Mouse (Mus musculus): Measurements from ENCODE around the gene Rpl37.
A peak's percentile ranks its signal among the peaks of the same experiment; 100 is the strongest.
"Not testable (repeated sequence)": the region's sequence is repeated elsewhere in the genome, so short reads cannot be mapped to it uniquely, and the experiment has no call there.

The Rpl37 gene

DNA sequence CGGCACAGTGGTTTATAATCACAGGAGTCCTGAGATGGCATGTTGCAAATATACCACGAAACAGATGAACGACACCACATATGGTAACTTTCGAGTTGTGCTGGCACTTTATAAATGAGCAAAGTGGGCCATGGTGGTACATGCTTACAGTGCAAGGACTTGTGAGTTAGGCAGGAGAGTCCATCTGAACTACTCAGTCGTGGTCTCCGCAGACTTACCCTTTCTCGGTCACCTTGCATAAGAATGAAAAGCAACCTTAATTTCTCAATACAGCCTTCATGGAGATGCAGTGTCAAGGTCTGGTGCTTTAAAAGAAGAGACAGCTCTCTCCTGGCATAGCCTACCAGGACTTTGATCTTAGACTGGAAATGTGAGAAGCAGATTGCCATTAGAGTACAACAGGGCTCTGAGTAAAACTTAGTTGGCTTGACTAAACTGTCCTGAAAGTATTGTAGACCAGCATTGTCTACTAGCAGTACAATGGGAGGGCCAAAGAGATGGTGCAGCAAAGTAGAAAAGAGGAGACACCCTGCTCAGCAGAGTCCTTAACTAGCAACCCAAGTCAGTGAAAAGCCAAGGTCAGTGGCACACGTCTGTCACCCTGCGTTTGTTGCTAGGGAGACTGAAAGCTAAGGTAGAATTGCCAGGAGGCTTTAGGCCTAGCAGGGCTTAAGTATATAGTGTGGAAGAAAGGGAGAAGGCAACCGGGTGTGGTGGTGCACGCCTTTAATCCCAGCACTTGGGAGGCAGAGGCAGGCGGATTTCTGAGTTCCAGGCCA, 5.3 kb downstream of the Rpl37 start:
- DNase-seq (ENCODE audit: low read depth, low spot score) = no peak

DNA sequence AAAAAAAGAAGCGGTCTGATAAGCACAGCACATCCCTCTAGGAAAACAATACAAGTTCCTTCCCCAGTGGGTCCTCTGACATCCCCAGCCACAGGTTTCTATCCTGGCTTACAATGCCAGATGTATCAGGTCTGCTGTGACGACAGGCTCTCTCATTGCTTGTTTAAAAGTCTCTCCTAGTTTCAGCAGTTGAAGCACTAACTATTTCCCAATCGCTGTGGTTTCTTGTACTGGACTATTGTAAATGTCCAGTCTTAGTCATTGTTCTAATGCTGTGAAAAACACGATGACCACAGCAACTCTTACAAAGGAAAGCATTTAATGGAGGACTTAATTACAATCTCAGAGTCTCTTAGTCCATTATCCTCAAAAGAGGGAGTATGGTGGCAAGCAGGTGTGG, 10.0 kb downstream of the Rpl37 start:
- no peak for DNase-seq (ENCODE audit: low read depth, low spot score)

DNA sequence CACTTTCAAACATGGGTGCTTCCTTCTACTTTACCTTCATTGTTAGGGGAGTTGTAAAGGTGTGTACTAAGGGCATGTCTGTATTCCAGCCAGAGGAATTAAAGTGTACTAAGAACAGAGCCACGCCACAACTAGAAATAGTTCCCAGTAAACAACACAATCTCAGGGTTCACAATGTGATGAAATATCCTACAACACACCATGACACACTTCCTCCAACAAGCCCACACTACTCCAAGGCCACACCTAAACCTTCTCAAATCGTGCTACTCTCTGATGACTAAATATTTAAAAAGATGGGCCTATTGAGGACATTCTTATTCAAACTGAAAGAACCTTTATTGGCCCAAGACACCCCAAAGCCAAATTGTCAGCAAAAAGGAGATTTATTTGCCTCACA, 11.0 kb downstream of the Rpl37 start:
- DNase-seq (ENCODE audit: low read depth, low spot score) = no peak

DNA sequence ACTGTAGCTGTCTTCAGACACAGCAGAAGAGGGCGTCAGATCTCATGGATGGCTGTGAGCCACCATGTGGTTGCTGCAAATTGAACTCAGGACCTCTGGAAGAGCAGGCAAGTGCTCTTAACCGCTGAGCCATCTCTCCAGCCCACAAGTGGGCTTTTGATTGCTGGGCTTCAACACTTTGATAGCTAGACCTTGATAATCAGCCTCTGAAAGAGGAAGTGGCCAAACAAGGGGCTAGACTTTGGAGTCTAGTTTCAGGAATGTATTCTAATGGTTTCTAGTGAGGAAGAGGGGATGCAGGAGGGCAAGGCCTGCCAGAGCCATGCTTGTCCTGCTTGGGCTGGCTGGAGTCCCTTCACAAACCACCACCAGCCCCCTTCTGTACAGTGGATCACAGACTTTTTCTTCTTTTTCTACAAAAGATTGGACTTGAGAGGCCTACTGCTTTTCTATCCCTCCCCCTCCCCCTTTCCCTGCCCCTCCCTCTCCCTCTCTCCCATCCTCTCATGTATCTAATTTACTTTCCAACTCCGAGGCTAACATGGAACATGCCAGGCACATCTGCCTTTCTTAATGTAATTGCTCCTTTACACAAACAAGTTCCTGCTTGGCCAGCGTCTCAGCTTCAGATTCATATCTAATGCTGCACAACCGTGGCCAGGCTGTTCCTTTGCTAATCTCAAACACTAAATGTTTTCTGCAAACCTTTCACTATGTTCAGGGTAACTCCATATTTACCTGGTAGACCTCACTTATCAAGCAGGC, 11.9 kb downstream of the Rpl37 start:
- no peak for DNase-seq (ENCODE audit: low read depth, low spot score)

DNA sequence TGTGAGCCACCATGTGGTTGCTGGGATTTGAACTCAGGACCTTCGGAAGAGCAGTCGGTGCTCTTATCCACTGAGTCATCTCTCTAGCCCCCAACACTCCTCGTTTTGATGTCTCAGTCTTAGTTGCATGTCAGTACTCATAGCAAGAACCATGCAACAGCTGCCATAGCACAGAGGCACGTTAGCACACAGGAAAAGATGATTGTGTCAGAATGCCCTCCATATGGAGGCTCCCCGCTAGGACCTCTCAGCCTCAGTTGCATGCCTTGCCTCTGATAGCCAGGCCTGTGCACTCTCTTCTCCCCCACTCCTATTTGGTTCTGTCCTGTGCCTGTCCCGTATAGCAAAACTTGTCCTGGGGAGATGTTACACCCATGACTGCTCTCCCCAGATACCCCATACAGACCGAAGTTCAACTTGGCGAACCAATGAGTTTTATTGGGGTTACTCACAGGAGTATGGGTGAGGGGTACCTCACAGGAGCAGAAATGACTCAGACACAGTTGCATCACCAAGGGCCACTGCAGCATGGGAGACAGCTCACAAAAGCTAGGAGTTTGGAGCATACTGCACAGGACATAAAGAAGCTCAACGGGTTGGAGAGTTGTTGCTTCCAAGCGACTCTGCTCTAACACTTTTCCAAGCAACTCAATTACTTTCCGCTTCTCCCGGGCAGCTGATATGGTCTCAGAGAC, 12.8 kb downstream of the Rpl37 start:
- no peak for DNase-seq (ENCODE audit: low read depth, low spot score)

DNA sequence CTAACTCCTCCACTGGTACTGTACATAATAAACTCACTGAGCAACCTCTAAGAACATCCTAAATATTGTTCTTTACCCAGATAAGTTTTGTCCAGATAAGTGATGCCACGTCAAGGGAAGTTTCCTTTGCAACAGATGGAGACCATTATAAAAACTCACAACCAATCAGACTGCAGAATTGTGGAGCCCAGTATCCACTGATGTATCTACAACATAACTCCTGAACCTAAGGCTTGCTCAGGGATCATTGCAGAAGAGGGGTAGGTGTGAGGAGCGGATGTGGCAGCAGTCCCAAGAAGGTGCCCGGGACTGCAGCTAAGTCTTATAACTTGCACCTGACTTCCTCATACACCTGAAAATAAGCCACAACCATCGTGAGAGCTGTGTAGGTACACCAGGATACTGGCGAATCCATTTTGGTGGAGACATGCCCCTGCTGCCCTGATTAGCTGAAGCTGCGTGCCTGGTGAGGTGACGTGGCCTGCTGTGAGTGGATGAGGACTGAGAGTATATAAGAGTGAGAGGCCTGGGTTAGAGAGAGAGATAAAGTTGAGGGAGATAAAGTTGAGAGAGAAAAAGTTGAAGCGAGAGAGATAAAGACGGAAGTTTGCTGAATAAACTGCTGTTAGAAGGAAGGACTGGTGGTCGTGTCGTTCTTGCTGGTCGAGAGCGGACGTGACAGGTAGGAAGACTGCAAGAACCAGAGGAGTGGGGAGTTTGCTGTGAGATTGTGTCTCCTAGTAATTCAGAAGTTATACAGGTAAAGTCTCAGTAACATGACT, 14.6 kb downstream of the Rpl37 start:
- DNase-seq (ENCODE audit: low read depth, low spot score) = not testable (repeated sequence)

DNA sequence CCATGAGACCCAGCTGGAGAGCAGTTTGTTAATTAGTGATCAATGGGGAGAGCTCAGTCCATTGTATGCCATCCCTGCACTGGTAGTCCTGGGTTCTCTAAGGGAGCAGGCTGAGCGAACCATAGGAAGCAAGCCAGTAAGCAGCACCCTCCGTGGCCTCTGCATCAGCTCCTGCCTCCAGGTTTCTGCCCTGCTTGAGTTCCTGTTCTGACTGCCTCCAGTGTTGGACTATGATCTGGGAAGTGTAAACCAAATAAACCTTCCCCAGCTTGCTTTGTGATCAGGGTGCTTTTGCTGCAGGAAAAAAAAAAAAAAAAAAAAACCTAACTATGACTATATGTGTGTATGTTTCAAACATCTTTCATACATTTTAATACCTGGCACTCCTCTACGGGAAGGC, 16.9 kb downstream of the Rpl37 start:
- no peak for DNase-seq (ENCODE audit: low read depth, low spot score)

DNA sequence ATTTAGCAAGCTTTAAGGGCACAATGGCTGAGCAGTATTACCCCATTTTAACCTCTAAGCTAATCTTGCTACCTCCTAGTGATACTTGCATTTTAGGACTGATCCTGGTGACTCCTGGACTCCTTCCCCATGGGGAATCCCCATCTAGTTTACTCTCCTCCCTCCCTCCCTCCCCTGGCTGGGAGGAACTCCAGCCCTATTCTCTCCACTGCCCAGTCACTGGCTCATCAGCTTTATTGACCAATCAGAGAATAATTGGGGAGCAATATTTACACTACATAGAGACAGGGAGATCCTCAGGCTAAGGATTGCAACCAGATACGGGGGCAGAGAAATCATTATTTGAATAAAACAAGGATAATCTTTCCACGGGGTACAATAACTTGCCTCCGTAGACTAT, 17.7 kb downstream of the Rpl37 start:
- no peak for DNase-seq (ENCODE audit: low read depth, low spot score)

DNA sequence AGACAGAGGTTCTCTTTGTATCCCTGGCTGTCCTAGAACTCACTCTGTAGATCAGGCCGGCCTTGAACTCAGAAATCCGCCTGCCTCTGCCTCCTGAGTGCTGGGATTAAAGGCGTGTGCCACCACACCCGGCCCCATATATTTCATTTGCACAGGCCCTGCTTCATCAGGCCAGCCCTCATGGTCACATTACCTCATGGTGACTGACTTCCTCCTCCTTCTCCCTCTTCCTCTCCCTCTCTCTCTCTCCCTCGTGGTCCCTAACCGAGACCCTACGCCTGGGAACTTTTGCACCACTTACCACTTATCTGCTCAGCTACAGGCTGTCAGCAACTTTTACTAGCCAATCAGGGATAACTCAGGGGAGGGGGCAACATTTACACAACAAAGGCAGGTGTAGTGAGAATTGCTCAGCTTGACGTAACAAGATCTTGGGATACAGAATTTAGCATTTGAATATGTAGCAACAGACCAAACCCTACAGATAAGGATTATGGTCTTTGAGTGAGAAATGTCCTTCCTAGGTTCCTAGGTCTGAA, 18.6 kb downstream of the Rpl37 start:
- DNase-seq (ENCODE audit: low read depth, low spot score) = no peak

DNA sequence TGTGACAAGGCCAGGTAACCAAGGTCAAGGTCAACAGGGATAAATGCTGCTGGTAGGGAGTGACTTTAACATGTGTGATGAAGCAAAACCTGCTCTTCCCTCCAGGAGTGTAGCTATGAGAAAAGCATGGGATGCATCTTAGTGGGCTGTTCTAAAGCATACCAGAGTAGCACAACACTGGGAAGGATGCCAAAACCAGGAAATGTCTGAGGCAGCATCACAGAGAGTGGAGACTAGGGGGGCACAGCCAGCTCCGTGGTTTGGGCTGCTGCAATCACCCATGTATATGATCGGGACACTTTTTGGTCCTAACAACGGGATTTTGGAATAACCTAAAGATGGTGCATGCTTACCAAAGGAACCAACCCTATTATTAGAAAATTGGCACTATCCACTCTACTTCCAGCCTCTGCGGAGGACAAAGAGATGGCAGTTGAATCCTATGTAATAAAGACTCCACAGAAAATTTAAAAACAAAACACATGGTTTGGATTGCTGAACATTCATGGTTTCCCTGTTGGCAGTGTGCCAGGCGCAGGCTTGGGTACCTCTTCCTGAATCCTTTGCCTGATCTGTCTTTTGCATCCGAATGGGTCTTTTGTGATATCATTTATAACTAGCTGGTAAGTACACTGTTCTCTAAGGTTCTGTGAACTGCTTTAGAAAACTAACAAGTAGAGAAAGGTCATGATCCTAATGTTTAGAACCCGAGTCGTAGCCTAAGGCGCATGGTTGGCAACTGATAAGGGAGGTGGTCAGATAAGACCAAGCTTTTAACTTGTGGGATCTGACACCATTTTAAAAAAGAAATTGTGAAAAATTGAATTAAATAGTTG, 21.8 kb downstream of the Rpl37 start:
- no peak for DNase-seq (ENCODE audit: low read depth, low spot score)

DNA sequence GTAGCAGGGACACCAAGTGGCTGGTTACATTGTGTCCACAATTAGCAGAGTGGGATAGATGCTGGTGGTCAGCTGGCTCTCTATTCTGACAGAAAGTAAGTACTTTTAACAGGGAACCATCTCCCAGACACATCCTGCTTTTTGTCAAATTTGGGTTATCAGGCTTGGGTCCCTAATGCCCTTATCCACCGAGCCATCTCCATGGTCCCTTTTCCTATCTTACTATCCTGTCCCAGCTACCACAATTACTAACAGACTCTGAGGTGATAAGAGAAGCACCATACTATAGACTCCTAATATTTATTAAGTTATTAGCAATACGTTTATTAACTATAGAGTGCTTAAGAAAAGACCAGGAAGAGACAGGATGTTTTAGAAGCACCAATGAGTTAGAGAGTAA, 22.9 kb downstream of the Rpl37 start:
- no peak for DNase-seq (ENCODE audit: low read depth, low spot score)

DNA sequence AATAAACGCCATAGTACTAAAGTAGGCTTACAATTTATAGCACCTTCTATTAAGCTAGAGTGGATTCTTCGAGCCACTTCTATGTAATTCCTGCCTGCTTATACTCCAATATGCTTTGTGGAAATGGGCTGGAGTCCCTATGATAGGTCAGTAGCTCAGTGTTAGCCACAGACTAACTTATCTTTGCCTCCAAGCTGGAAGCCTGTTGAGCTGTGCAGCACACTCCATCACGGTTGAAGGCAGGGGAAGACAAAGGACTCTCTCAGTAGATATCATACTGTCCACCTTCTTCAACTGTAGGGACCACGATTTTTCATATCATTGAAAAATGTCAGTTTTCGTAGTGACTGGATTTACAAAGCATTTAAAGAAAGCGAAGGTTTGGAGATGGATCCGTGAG, 23.4 kb downstream of the Rpl37 start:
- no peak for DNase-seq (ENCODE audit: low read depth, low spot score)

DNA sequence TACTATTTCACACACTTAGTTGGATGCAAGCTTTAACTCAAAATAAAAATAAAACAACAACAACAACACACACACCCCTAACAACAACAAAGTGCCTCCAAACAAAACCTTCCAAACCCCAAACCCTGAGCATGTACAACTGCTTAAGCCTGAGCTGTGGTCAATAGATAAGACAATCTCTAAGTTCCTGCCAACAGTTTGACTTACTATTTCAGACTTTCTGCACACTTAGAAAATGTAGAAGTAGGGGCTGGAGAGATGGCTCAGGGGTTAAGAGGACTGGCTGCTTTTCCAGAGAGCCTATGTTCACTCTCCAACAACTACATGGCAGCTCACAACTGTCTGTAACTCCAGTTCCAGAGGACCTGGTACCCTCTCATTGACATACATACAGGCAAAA, 23.9 kb downstream of the Rpl37 start:
- DNase-seq (ENCODE audit: low read depth, low spot score) = no peak

DNA sequence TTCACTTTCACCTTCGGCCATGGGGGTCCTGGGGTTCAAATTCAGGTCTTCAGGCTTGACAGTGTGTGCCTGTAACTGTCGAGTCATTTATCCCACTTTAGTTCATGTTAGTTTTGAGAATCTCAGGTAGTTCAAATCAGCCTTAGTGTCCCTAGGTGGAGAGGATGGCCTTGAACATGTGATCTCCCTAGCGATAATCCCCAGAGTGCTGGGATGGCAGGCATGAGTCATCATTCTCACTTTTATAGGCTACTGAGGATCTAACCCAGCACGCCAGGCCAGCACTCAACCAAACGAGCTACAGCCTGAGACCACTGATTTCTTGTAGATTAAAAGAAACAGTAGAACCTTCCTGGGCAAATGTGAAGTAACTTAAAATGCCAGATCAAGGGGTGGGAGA, 25.6 kb downstream of the Rpl37 start:
- DNase-seq (ENCODE audit: low read depth, low spot score) = no peak

DNA sequence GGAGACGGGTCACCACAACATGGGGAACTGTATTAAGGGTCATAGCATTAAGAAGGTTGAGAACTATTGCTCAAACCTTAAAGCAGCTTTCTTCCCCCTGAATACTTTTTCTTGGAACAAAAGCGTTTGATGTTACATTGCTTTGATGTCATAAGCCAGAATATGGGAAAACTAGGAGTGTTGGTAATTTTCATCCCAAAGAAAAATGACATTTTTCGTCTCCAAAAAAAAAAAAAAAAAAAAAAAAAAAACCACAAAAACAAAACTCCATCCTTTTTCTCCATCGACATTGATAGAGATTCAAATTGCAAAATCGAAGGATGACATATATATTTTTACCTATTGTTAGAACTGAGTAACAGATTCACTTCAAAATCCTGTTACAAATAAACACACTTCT, 26.3 kb downstream of the Rpl37 start:
- no peak for DNase-seq (ENCODE audit: low read depth, low spot score)

DNA sequence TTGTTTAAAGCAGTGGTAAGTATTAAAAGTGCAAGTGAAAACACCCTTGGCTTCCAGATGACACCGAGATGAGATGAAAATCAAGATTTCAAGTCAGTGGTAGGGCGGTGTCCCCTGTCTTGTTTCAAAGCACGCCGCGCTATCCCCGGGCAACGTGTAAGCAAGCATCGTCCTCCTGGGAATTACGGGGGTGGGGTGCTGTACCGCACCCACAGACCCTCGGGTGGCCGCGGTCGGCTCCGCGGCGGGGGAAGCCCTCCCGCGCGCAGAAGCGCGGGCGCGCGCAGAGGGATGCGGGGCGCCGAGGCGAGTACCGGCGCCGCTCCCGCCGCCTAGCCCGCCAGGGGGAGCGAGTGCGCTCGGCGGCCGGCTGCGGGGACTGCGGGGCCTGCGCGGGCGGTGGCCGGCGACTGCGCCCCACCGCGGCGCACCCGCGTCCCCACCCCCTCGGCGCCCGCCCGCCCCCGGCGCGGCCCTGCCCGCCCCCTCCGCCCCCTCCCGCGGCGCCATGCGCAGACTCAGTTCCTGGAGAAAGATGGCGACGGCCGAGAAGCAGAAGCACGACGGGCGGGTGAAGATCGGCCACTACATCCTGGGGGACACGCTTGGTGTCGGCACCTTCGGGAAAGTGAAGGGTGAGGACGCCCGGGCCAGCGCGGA, 27.0 kb downstream of the Rpl37 start, which contains the start of gene Prkaa1:
Prkaa1 (plus strand) TSS at position 501 of the 660 bp plus-strand sequence.
- peak; percentile 71 for DNase-seq (ENCODE audit: low read depth, low spot score)

DNA sequence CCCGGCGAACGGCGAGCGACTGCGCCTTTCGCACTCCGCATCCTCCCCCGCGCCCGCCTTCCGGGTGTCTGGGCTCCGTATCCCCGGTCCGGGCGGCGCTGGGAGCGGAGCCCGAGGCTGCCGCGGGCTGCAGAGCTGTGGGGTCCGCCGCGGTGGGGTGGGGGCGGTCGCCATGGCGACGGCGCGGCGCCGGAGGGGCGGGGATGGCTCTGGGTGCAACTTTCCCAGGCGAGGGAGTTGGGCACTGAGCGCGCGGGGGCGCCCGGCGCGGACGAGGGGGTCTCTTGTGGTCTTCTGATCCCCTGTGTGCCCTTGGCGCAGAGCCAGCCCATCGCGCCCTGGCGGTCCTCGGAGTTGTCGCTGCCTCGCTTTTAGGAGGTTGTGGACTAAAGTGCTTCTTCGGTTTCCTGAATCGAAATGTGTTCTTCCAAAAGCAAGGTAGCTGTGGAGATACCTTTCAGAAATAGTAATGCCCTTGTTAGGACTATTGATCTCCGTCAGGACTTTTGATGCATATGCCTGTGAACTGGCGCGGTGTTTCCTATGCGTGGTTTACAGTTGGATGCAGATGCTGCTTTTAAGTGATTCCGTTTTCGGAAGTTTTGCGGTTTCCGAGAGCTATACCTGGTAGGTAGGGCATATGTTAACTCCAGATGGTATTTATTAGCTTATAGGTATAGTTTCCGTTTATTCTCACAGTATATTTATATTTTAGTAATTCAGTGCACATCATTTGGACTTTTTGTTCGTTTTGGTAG, 27.8 kb downstream of the Rpl37 start:
- DNase-seq (ENCODE audit: low read depth, low spot score) = peak; percentile 59

DNA sequence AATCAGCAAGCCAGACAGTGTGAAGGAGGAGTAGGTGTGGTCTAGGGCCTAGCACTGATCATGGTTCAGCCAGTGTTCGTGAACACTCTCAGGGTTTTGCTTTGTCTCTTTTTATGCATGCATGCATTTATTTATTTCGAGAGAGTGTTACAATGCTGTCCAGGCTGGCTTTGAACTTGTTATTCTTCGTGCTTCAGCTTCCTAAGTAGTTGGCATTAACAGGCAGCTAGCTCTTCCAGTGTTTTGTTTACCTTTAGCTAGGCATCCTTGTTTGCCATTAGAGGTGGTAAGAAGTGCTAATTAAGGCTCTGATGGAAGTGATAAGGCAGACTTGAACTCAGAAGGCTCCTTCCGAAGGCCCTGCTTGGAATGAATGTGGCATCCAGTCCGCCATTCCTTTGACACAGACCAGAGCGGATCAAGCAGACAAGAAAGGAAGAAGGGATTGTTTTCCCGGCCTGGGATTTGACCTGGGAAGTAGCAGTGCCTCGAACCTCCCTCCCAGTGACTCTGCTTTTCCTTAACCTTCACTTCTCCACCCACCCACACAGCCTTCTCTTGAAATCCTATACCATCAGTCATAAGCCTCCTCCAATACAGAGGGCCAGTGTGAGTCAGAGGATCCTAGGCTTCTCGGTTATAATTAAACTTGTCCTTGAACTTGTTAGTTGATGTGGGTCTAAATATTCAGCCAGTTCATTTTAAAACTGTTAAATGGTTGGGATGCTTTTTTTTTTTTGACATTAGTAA, 28.9 kb downstream of the Rpl37 start:
- DNase-seq (ENCODE audit: low read depth, low spot score) = no peak

DNA sequence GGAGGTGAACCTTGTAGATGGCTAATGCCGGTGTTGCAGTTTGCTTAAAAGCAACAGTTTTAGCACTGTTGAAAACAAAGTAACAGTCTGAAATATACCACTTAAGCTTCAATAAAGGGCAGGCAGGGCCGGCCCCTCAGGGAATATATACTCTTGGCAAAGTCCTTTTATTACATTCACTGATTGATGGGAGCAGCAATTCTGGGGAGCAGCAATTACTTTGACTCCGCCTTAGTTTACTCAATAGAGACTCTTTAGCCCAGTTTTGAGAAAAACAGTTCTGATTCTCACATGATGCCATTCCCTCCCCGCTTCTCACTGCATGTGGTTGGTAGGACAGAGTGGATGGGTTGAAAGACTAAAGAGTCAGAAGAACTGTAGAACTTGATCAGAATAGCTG, 32.7 kb downstream of the Rpl37 start:
- no peak for DNase-seq (ENCODE audit: low read depth, low spot score)
